Mouse (Mus musculus) spleen, adult 2 months (tissue): ENCODE data around the gene Mul1. TPM values are rescaled to one million over a fixed set of nuclear protein-coding genes. Genes with fewer than 3 reads are reported as not detected.

Experiments used
- DNase-seq, 2 experiments: peaks; one replicate each; pipeline versions ENCODE4 v3.0.0 to v3.0.0-alpha.2; 2012 to 2021; ENCODE audit warnings: low spot score in 2 of 2, low read depth in 1 of 2
- H3K27ac ChIP-seq: fragments of 200-500 bp; 2 replicates; pipeline ENCODE4 v1.5.1; 2012; ENCODE audit warnings: low read length, inconsistent platforms; ENCODE audit not compliant: insufficient read depth
- H3K27me3 ChIP-seq: fragments of 200-500 bp; 2 replicates; pipeline ENCODE4 v1.6.1; 2012; ENCODE audit warnings: mild to moderate bottlenecking, moderate library complexity, low read length, inconsistent platforms; ENCODE audit not compliant: control insufficient read depth, insufficient read depth
- H3K36me3 ChIP-seq: fragments of 200-500 bp; 2 replicates; pipeline ENCODE4 v1.6.1; 2012; ENCODE audit warnings: mild to moderate bottlenecking, low read length, inconsistent platforms; ENCODE audit not compliant: control insufficient read depth, insufficient read depth
- H3K4me1 ChIP-seq: fragments of 200-500 bp; 2 replicates; pipeline ENCODE4 v1.6.1; 2011; ENCODE audit warnings: inconsistent platforms; ENCODE audit not compliant: control insufficient read depth, insufficient read depth, insufficient read length
- H3K4me3 ChIP-seq: fragments of 200-500 bp; 2 replicates; pipeline ENCODE4 v1.5.1; 2011; ENCODE audit warnings: mild to moderate bottlenecking, inconsistent platforms; ENCODE audit not compliant: insufficient read depth, insufficient read length; ENCODE audit errors: extremely low read depth
- CTCF ChIP-seq: fragments of 200-500 bp; IDR thresholded peaks from 2 replicates; pipeline ENCODE4 v1.5.1; 2011; ENCODE audit warnings: mild to moderate bottlenecking, inconsistent platforms; ENCODE audit not compliant: insufficient read depth, insufficient read length, insufficient replicate concordance; ENCODE audit errors: extremely low read depth
- POLR2A ChIP-seq: fragments of 200-500 bp; IDR thresholded peaks from 2 replicates; pipeline ENCODE4 v1.6.1; 2011; ENCODE audit warnings: low read depth, low read length, inconsistent platforms
- WGBS: fragments of 180-500 bp; shearing (Covaris S2); methylation state at CpG from one replicate; pipeline ENCODE4 v1.1.7; 2018; 5-methylcytosine and 5-hydroxymethylcytosine counted together
- polyA plus RNA-seq: library from polyadenylated mRNA; depleted of rRNA; stranded (reverse); fragments of >200 nt; gene quantifications from 2 replicates; pipeline ENCODE4 v1.2.3, GENCODE M21; 2012; rRNA removed

Gene Mul1
- polyA plus RNA-seq: 7.8 and 8.7 TPM in 2 replicates

- Histone ChIP-seq H3K27me3 (no peaks in the 10 kb centered on the region), H3K36me3 (peaks cover 19% of the 10 kb centered on the region), H3K4me1 (peaks cover 5% of the 10 kb centered on the region; the same call in 1 of the 2 replicates), H3K27ac (peak within 1 kb of the TSS; percentile 57), H3K4me3 (peak within 1 kb of the TSS; percentile 86)
- TF ChIP-seq CTCF: no peak
- TF ChIP-seq POLR2A: peak; percentile 45; the same call in 1 of the 2 replicates
- DNase-seq: peak; percentile 86 to 91
- WGBS: 1% methylated on average over 64 of the region's 64 CpGs
Measured at GRCm38 (mm10) chr4:138434347-138435316, at the start of gene Mul1. Mul1 (plus strand) TSS chr4:138434671.

GRCm38 (mm10) chr4:138393703-138394102 is 40.8 kb upstream of the Mul1 start:
- no peak for DNase-seq
- no peaks in the 10 kb centered on the region for H3K36me3 ChIP-seq
- no peaks in the 10 kb centered on the region; the same call in 1 of the 2 replicates for H3K4me1 ChIP-seq
- H3K27ac ChIP-seq: no peak overlapping the region
- WGBS: 75% methylated on average over 7 of the region's 7 CpGs
- no peak overlapping the region for H3K4me3 ChIP-seq
- H3K27me3 ChIP-seq: peaks cover 19% of the 10 kb centered on the region
- TF ChIP-seq POLR2A (no peak), CTCF (no peak)

- DNase-seq: no peak
- no peak overlapping the region for H3K27ac ChIP-seq
- TF ChIP-seq CTCF: no peak
- TF ChIP-seq POLR2A: no peak
- H3K4me3 ChIP-seq: no peak overlapping the region
- WGBS: 5% methylated on average over 102 of the region's 103 CpGs
- no peaks in the 10 kb centered on the region; the same call in 1 of the 2 replicates for H3K4me1 ChIP-seq
- H3K36me3 ChIP-seq: no peaks in the 10 kb centered on the region
- peaks cover 19% of the 10 kb centered on the region for H3K27me3 ChIP-seq
Measured at GRCm38 (mm10) chr4:138395087-138395970, 39.1 kb upstream of the Mul1 start.

- H3K27me3 ChIP-seq: peaks cover 19% of the 10 kb centered on the region
- no peak for DNase-seq
- WGBS: 3% methylated on average over 46 of the region's 46 CpGs
Measured at GRCm38 (mm10) chr4:138395971-138396645, 38.4 kb upstream of the Mul1 start, which contains the start of gene Fam43b. Fam43b (minus strand) TSS chr4:138396528.

GRCm38 (mm10) chr4:138396711-138397110 is 37.8 kb upstream of the Mul1 start:
- no peak for TF ChIP-seq CTCF
- TF ChIP-seq POLR2A: no peak
- Histone ChIP-seq H3K27me3 (peaks cover 19% of the 10 kb centered on the region), H3K27ac (no peak overlapping the region), H3K4me3 (no peak overlapping the region), H3K36me3 (no peaks in the 10 kb centered on the region), H3K4me1 (no peaks in the 10 kb centered on the region; the same call in 1 of the 2 replicates)
- 16% methylated on average over 8 of the region's 8 CpGs for WGBS
- DNase-seq: no peak

More at GRCm38 (mm10) chr4:138395971-138396645, 38.4 kb upstream of the Mul1 start, which contains the start of gene Fam43b:
- H3K4me3 ChIP-seq: no peak within 1 kb of the TSS
- H3K36me3 ChIP-seq: no peaks in the 10 kb centered on the region
- no peak within 1 kb of the TSS for H3K27ac ChIP-seq
- no peak for TF ChIP-seq CTCF
- no peak for TF ChIP-seq POLR2A
- H3K4me1 ChIP-seq: no peaks in the 10 kb centered on the region; the same call in 1 of the 2 replicates

GRCm38 (mm10) chr4:138404806-138405205 is 29.7 kb upstream of the Mul1 start:
- H3K27me3 ChIP-seq: 0 out of 2 replicates have a peak, but pooled peaks cover 1% of the 10 kb centered on the region
- H3K4me1 ChIP-seq: no peaks in the 10 kb centered on the region
- no peak overlapping the region for H3K4me3 ChIP-seq
- 11% methylated on average over 2 of the region's 2 CpGs for WGBS
- TF ChIP-seq POLR2A (no peak), CTCF (peak; percentile 70; the same call in 1 of the 2 replicates)
- DNase-seq: peak in 1 of 2 experiments; percentile 29
- H3K27ac ChIP-seq: no peak overlapping the region
- no peaks in the 10 kb centered on the region for H3K36me3 ChIP-seq
